Mouse (Mus musculus) neural tube, embryonic 12.5 days (tissue): ENCODE results near the gene Skida1. TPM values are rescaled to one million over a fixed set of nuclear protein-coding genes. Genes with fewer than 3 reads are reported as not detected.

Experiments used
- ATAC-seq: fragments of 200-750 bp; cut with Nextera tagmentation; 2 replicates; pipeline ENCODE4 v1.8.0; 2017; ENCODE audit warnings: low read depth, mild to moderate bottlenecking, moderate TSS enrichment, moderate library complexity; ENCODE audit not compliant: low FRiP score
- H3K27ac ChIP-seq: fragments of 300-500 bp; sonication (generic); 2 replicates; pipeline ENCODE4 v1.5.1; 2016
- H3K27me3 ChIP-seq: fragments of 300-500 bp; sonication (generic); replicated peaks from 2 replicates; pipeline ENCODE4 v1.6.1; 2016; ENCODE audit warnings: mild to moderate bottlenecking
- H3K36me3 ChIP-seq: fragments of 300-500 bp; sonication (generic); 2 replicates; pipeline ENCODE4 v1.6.1; 2016; ENCODE audit warnings: mild to moderate bottlenecking
- H3K4me1 ChIP-seq: fragments of 300-500 bp; sonication (generic); 2 replicates; pipeline ENCODE4 v1.6.1; 2016
- H3K4me2 ChIP-seq: fragments of 300-500 bp; sonication (generic); replicated peaks from 2 replicates; pipeline ENCODE4 v1.6.1; 2016; ENCODE audit warnings: mild to moderate bottlenecking
- H3K4me3 ChIP-seq: fragments of 300-500 bp; sonication (generic); 2 replicates; pipeline ENCODE4 v1.5.1; 2016
- H3K9ac ChIP-seq: fragments of 300-500 bp; sonication (generic); 2 replicates; pipeline ENCODE4 v1.6.1; 2016; ENCODE audit warnings: mild to moderate bottlenecking
- H3K9me3 ChIP-seq: fragments of 300-500 bp; sonication (generic); 2 replicates; pipeline ENCODE4 v1.6.1; 2016; ENCODE audit warnings: mild to moderate bottlenecking
- WGBS: fragments of 180-500 bp; shearing (Covaris S2); methylation state at CpG from one replicate; pipeline ENCODE4 v1.1.7; 2016; 5-methylcytosine and 5-hydroxymethylcytosine counted together
- polyA plus RNA-seq: library from polyadenylated mRNA; unstranded; fragments of >200 nt; fragmentation: Nextera tagmentation; extraction: Ambion mirVana; gene quantifications from 2 replicates; pipeline ENCODE4 v1.2.1, GENCODE M21; 2016

Gene Skida1
- polyA plus RNA-seq, 1 experiment from 2014 or later = 13.4 TPM

GRCm38 (mm10) chr2:18063763-18064251 lies 15.0 kb upstream of the Skida1 start:
- Histone ChIP-seq H3K4me2 (peak overlapping the region; percentile 93), H3K4me3 (peak overlapping the region; percentile 83), H3K9ac (peak overlapping the region; percentile 100), H3K4me1 (peaks cover 19% of the 10 kb centered on the region), H3K27ac (peak overlapping the region; percentile 100), H3K36me3 (peaks cover 6% of the 10 kb centered on the region), H3K9me3 (no peaks in the 10 kb centered on the region), H3K27me3 (no peaks in the 10 kb centered on the region)
- under 1% methylated on average over 18 of the region's 18 CpGs for WGBS
- ATAC-seq = peak; percentile 52

DNA sequence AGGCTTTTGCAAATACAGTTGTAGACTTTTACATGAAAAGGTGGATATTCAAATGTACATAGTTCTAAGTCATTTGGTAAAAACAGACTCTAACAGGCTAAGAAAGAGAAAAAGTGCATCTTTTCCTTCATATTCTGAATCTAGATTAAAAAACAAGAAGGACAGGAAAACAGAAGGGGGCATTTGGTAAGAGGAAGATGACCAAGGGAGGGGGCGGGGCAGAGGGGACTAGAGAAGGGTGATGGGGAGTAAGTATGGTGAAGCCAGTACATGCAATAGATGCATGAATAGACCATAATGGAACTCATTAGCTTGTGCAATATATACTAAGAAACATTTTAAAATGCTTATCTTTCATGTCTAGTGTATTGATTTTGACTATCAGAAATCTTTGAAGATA lies 11.5 kb upstream of the Skida1 start:
- no peak overlapping the region for H3K9ac ChIP-seq
- WGBS = 52% methylated on average over 1 of the region's 1 CpGs
- H3K27me3 ChIP-seq = no peaks in the 10 kb centered on the region
- H3K36me3 ChIP-seq = no peaks in the 10 kb centered on the region
- H3K4me2 ChIP-seq = no peak overlapping the region
- no peaks in the 10 kb centered on the region for H3K9me3 ChIP-seq
- peaks cover 6% of the 10 kb centered on the region; the same call in 1 of the 2 replicates for H3K4me1 ChIP-seq
- no peak overlapping the region for H3K4me3 ChIP-seq
- H3K27ac ChIP-seq = no peak overlapping the region
- ATAC-seq = no peak

DNA sequence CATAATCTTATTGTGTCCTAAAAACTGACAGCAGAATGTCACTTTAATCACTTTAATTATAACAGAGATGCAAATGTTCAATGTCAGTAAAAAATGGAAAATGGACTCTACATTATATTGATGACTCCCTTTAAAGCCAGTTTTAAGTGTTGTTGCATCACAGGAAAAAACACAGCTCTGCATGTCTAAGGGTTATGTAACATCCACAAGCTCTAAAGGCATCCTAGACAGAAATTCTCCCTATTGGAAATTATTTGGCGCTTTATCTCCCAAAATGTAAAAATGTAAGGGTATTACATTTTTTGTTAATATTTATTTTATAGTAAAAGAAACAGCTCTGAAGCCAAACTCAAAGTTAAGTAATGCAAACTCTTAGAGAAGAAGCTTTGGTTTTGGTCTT lies 11.0 kb upstream of the Skida1 start:
- Histone ChIP-seq H3K36me3 (no peaks in the 10 kb centered on the region), H3K4me1 (peaks cover 5% of the 10 kb centered on the region; the same call in 1 of the 2 replicates), H3K27ac (no peak overlapping the region), H3K4me2 (no peak overlapping the region), H3K4me3 (no peak overlapping the region), H3K9me3 (no peaks in the 10 kb centered on the region), H3K27me3 (no peaks in the 10 kb centered on the region), H3K9ac (no peak overlapping the region)
- ATAC-seq = no peak
- 76% methylated on average over 1 of the region's 1 CpGs for WGBS

GRCm38 (mm10) chr2:18059063-18059462 lies 10.2 kb upstream of the Skida1 start:
- no peaks in the 10 kb centered on the region for H3K9me3 ChIP-seq
- peak overlapping the region; percentile 96 for H3K9ac ChIP-seq
- peaks cover 9% of the 10 kb centered on the region for H3K4me1 ChIP-seq
- H3K36me3 ChIP-seq = no peaks in the 10 kb centered on the region
- no peak overlapping the region for H3K4me3 ChIP-seq
- no peak overlapping the region for H3K27ac ChIP-seq
- no peak for ATAC-seq
- peak overlapping the region; percentile 96 for H3K4me2 ChIP-seq
- 14% methylated on average over 2 of the region's 2 CpGs for WGBS
- no peaks in the 10 kb centered on the region for H3K27me3 ChIP-seq

GRCm38 (mm10) chr2:18058146-18058708 lies 9.4 kb upstream of the Skida1 start:
- Histone ChIP-seq H3K9me3 (no peaks in the 10 kb centered on the region), H3K4me2 (peak overlapping the region; percentile 96), H3K27ac (peak overlapping the region; percentile 100), H3K4me3 (peak overlapping the region; percentile 56), H3K36me3 (no peaks in the 10 kb centered on the region), H3K27me3 (no peaks in the 10 kb centered on the region), H3K4me1 (peaks cover 17% of the 10 kb centered on the region), H3K9ac (peak overlapping the region; percentile 96)
- ATAC-seq = no peak
- 8% methylated on average over 9 of the region's 9 CpGs for WGBS

- Histone ChIP-seq H3K27ac (peak overlapping the region; percentile 100), H3K4me3 (peak overlapping the region; percentile 56), H3K9ac (peak overlapping the region; percentile 96), H3K27me3 (no peaks in the 10 kb centered on the region), H3K4me2 (peak overlapping the region; percentile 96), H3K9me3 (no peaks in the 10 kb centered on the region), H3K4me1 (peaks cover 20% of the 10 kb centered on the region), H3K36me3 (no peaks in the 10 kb centered on the region)
- WGBS = under 1% methylated on average over 48 of the region's 48 CpGs
- ATAC-seq = no peak
Measured at GRCm38 (mm10) chr2:18057336-18058145, 8.7 kb upstream of the Skida1 start.

DNA sequence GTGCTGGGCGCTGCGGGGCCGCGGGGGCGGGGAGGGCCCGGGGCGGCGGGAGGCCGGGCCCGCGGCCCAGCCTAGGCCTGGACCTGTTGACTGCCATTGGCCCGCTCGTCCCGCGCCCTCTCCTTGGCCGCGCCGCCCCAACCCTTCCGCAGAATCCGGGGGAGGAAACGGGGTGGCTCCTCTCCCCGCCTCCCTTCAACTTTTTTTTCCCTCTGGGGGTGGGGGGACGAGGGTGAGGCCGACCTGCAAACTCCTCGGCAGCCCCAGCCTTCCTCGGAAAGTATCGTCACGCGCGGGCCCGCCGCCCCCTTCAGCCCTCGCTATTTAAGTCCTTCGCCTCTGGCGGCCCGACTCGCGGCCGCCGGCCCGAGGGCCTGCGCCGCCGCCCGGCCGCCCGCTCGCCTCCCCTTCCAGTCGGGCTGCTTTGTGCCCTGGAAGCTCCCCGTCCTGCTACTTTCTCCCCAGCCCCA lies 8.0 kb upstream of the Skida1 start:
- peaks cover 25% of the 10 kb centered on the region for H3K4me1 ChIP-seq
- H3K9me3 ChIP-seq = no peaks in the 10 kb centered on the region
- peak overlapping the region; percentile 96 for H3K9ac ChIP-seq
- H3K4me2 ChIP-seq = peak overlapping the region; percentile 96
- peak overlapping the region; percentile 56 for H3K4me3 ChIP-seq
- H3K36me3 ChIP-seq = no peaks in the 10 kb centered on the region
- peak overlapping the region; percentile 100 for H3K27ac ChIP-seq
- H3K27me3 ChIP-seq = no peaks in the 10 kb centered on the region
- under 1% methylated on average over 49 of the region's 50 CpGs for WGBS
- ATAC-seq = peak; percentile 92

DNA sequence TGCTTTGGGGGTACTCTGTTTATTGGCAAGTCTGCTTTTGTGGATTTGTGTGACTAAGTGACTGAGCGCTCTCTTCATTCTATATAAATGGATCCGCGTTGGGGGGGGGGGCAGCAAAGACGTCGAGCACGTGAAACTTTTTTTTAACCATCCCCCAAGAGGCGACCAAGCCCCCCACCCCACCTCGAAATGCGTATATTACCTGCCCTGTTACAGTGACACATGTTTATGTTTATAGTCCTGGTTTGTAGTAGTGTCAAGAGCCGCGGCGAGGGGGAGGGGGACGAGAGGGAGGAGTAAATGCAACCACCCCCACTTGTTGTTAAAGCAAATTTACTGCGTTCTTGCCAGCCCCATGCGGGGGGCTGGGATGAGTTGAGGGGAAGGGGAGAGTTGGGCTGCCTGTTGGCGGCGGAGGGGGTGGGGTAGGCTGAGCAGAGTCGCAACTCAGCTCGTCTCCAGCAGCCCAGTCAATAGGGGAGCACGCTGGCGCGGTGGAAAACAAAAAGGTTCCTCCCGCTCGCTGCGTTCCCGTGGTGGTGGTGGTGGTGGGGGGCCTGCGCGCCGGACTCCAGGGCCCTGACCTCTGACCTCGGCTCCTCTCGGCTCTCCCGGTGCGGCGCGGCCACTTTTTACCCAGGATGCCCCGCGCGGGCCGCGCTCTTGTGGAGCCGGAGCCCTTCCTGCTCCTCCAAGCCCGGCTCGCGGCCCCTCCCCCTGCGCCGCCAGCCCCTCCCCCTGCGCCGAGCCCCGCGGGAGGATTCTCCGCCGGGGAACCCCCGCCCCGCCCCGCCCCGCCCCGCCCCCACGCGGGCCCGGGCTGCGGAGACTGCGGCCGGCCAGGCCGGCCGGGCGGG lies 7.3 kb upstream of the Skida1 start:
- Histone ChIP-seq H3K27ac (peak overlapping the region; percentile 100), H3K9me3 (no peaks in the 10 kb centered on the region), H3K36me3 (no peaks in the 10 kb centered on the region), H3K9ac (peak overlapping the region; percentile 96), H3K4me1 (peaks cover 32% of the 10 kb centered on the region), H3K4me2 (peak overlapping the region; percentile 96), H3K4me3 (peak overlapping the region; percentile 56), H3K27me3 (no peaks in the 10 kb centered on the region)
- peak; percentile 93 for ATAC-seq
- WGBS = under 1% methylated on average over 59 of the region's 66 CpGs

- H3K36me3 ChIP-seq = no peaks in the 10 kb centered on the region
- ATAC-seq = no peak
- peaks cover 37% of the 10 kb centered on the region for H3K4me1 ChIP-seq
- peak within 1 kb of the TSS; percentile 100 for H3K27ac ChIP-seq
- peak within 1 kb of the TSS; percentile 96 for H3K9ac ChIP-seq
- WGBS = under 1% methylated on average over 20 of the region's 20 CpGs
- no peaks in the 10 kb centered on the region for H3K27me3 ChIP-seq
- peak within 1 kb of the TSS; percentile 96 for H3K4me2 ChIP-seq
- no peaks in the 10 kb centered on the region for H3K9me3 ChIP-seq
- peak within 1 kb of the TSS; percentile 56 for H3K4me3 ChIP-seq
Measured at GRCm38 (mm10) chr2:18055016-18055928, 6.4 kb upstream of the Skida1 start, which contains the start of gene Mllt10. Gene Mllt10 (plus strand): TSS chr2:18055237.

GRCm38 (mm10) chr2:18053951-18054530 lies 5.2 kb upstream of the Skida1 start:
- Histone ChIP-seq H3K27me3 (no peaks in the 10 kb centered on the region), H3K9ac (0 out of 2 replicates have a peak overlapping the region, but pooled peaks have one; percentile 29), H3K36me3 (no peaks in the 10 kb centered on the region), H3K9me3 (no peaks in the 10 kb centered on the region), H3K4me2 (peak overlapping the region; percentile 96), H3K4me3 (no peak overlapping the region), H3K4me1 (peaks cover 45% of the 10 kb centered on the region), H3K27ac (no peak overlapping the region)
- no peak for ATAC-seq
- 10% methylated on average over 2 of the region's 2 CpGs for WGBS
